Mouse (Mus musculus) bone marrow, adult 2 months (tissue): ENCODE measurements around the gene Kcna4.

Source experiments
- CTCF ChIP-seq: fragments of 200-500 bp; IDR thresholded peaks from 2 replicates; pipeline ENCODE4 v1.5.1; 2011; ENCODE audit warnings: low read length, control low read depth; ENCODE audit not compliant: control insufficient read depth, insufficient read depth
- POLR2A ChIP-seq: fragments of 200-500 bp; IDR thresholded peaks from 2 replicates; pipeline ENCODE4 v1.6.1; 2011; ENCODE audit warnings: low read depth, mild to moderate bottlenecking, control low read depth, low read length, borderline replicate concordance; ENCODE audit not compliant: control insufficient read depth

- TF ChIP-seq POLR2A (no peak), CTCF (no peak)
These were observed 20.4 kb upstream of the Kcna4 start for GRCm38 (mm10) chr2:107270050-107270449.
